Mouse (Mus musculus) G1E-ER4 (cell line): ENCODE measurements around the gene Atg4b. TPM values are rescaled to one million over a fixed set of nuclear protein-coding genes. Genes with fewer than 3 reads are reported as not detected.

Experiments used
- GATA1 ChIP-seq: IDR thresholded peaks from one replicate; pipeline ENCODE4 v1.8.0; 2012; ENCODE audit warnings: low read length, inconsistent platforms
- polyA plus RNA-seq: library from polyadenylated mRNA; stranded (reverse); fragments of >175 nt; gene quantifications from 2 replicates; pipeline ENCODE4 v1.2.3, GENCODE M21; 2012

Gene Atg4b
- polyA plus RNA-seq, 1 experiment = 14.7 TPM

DNA sequence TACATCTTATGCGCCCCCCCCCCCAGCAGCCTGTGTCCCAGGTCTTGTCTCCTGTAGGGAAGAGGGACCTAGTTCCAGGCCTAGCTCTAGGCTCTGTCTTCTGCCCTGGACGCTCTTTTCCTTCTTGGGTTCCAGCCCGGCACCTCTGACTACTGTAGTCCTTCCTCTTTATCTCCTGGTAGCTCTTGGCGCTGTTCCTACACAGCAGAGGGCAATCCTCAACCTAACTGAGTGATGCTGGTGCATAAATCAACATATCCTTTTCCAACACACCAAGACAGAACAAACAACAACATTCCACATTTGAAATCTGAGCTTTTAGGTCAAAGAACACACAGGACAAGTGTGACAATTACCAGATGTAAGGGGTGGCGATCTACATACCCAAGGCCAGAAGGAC, 5.1 kb upstream of the Atg4b start:
- no peak for TF ChIP-seq GATA1

DNA sequence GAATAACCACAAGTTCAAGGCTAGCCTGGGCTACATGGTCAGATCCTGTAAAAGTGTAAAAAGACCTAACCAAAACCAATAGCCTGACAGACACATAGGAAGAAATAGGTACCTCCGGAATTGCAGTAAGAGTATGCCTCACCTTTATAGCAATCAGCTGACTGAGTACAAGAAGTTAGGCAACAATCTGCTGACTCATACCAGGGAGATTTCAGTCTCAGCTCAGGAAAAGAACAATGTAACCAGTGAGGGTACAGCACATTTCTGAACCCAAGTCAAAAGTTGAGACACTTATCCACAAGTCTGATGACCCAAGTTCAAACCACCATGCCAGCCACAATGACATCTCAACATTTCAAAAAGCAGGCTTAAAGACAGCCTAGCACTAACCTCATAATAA, 2.8 kb upstream of the Atg4b start:
- no peak for TF ChIP-seq GATA1

DNA sequence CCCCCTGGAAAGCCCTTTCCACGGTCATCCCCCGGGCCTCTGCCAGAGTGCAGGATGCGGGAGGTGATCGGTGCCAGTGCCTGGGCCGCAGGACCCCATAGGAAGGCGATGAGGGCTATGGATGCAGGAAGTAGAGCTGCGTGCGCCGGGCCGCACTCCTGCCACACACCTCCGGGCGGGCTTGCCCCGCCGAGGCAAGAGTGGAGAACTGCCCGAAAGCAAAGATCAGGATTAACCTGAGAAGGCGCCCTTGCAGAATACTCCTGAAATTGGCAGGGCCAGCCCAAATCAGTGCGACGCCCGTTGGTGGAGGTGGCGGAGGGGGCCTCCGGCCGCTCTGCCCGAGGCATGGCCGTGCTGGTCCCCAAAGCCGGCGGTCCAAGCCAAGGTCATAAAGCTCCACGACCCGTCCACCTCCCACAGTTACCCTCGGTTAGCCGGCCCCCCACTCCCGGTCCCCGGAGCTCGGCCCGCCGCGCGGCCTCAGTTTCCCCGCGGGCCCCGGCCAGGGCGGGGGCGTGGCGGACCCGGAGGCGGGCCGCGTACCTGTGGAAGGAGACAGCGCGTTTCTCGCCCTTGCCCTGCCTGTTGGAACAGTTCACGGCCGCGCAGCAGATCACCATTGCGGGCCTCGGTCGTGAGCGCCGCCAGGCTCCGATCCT, 2.7 kb downstream of the Atg4b start:
- no peak for TF ChIP-seq GATA1

DNA sequence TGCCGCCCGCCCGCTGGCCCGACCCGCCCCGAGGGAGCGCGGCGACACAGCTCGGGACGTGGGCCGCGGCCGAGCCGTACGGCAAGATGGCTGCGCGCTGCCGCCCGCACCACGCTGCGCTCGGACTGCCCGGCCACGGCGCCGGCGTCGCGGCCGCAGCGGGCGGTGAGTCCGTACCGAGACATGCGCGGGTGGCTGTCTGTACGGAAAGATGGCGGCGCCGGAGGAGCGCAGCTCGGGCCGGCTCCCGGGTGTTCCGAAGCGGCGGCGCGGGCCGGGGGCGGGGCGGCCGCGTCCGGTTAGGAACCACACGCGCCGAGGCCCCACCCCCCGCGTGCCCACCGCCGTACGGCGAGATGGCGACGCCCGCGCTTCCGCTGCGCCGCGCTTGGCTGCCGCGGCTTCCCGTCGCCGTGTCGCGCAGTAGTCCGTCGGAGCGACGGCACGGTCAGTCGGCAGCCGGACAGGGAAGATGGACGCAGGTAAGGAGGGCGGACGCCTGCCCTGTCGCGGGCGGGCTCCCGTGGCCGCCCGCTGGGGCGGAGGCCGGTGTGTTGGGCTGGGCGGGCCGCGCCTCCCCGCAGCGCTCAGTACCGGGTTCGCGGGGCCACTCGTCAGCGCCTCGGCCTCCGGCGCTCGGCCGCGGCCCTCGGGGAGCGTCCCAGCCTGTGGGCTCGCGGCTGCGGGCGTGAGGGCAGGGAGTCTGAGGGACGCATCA, 3.4 kb downstream of the Atg4b start, which contains the start of gene Thap4:
Gene Thap4 (minus strand): TSS at position 292 of the 718 bp plus-strand sequence.
- no peak for TF ChIP-seq GATA1

DNA sequence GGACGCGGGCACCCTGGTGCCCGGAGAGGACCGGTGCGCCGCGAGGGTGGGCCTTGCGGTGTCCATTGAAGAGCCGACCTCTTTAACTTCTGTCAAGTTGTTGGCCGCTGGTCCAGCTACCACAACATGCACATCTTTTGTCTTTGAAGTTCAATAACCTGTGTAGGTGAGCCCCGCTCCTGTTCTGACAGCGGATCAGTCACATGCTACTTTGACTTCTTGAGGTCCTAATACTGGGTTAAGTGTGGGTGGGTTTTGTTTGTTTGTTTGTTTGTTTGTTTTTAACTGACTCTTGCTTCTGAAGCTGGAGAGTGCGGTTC, 4.0 kb downstream of the Atg4b start:
- no peak for TF ChIP-seq GATA1

DNA sequence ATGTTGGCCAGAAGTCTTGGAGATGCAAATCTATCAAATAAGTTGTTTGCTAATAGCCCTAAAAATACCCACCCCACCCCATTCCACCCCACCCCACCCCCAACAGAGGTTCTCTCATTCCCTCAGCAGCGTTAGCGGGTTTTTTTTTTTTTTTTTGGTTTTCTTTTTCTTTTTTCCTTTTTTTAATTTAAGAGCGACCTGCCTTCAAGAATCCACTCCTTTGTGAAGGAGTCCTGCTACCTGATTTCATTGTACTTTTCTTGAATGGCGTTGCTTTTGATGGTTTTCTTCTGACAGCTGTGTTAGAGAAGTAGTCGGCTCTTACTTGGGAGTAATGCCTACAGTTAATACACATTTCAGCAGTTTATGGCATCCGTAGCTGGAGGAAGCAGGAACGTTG, 4.3 kb downstream of the Atg4b start:
- TF ChIP-seq GATA1 = no peak

DNA sequence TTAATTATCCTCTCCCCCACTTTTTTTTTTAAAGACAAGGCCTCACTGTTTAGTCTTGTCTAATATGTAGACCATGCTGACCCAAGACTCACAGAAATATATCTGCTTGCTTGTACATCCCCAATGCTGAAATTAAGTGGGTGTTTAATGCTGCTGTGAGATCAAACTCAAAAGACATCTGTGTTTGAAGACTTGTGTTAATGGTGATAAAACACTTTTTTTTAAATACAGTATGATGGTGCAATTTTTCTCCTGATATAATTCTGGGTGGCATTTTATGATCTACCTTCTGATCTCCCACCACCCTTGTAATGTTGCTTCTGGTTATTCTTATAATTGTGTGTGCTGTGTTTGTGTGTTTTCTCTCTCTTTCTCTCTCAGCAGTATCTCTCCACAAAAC, 4.9 kb downstream of the Atg4b start:
- TF ChIP-seq GATA1 = peak; percentile 55

DNA sequence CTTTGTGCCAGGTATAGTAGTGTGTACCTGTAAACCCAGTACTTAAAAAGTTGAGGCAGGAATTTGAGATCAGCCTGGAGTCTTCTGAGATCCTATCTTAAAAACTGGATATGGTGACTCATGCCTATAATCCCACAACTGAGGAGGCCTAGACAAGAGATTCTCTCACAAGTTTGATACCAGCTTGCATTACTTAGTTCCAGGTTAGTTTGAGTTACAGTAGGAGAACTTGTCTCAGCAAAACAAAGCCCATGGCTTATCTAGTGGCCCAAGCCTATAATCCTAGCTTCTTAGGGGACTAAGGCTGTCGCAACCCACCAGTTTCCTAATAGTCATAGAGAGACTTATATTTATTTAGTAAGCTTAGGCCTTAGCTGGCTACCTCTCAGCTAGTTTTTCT, 8.8 kb downstream of the Atg4b start:
- no peak for TF ChIP-seq GATA1

DNA sequence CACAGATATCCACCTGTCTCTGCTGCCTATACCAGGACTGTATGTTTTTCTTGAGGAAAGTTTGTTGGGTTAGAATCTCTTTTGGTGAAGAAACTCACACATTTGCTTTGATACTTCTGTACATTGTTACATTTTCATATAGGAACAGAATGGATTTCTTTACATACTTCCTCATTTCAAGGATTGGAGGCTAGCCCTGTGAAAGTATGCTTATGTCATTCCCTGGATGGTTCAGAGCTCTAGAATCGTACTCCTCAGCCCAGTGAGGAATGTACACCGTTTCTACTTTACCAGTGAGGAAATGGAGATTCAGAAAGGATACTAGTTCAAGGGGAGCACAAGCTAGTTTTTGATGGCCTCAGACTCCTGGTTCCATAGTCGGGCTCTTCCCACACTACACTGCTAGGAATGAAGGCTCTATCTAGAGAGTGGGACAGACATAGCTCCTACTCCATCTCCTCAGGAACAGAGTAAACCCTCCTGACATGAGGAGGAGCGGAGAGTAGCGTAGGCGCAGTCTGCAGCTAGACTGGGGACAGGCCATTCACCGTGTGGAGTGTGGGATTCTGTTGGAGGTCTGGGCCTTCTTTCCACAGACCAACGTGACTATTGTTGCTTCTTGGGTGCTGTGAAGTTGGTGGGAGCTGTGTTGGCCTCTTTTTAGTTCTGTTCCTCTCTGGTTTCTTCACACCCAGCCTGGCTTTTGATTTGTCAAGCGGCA, 13.7 kb downstream of the Atg4b start:
- TF ChIP-seq GATA1 = no peak

DNA sequence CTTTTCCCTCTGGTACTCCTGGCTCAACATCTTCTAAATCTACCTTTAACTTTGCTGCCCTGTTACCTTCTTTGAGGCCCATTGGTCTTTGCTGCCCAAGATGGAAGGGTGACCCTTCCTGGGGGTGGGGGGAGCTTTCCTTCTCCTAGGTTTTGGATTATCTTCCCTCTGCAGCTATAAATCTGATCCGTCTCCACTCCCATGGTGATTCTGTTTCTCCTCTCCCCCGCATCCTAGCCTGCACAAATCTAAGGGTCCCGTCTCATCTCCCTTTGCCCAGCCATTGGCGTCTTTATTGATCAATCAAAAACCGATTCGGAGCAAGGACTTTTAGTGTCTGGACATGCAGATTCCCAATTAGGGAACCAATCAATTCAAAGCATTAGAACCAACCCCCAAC, 16.3 kb downstream of the Atg4b start:
- TF ChIP-seq GATA1 = no peak

DNA sequence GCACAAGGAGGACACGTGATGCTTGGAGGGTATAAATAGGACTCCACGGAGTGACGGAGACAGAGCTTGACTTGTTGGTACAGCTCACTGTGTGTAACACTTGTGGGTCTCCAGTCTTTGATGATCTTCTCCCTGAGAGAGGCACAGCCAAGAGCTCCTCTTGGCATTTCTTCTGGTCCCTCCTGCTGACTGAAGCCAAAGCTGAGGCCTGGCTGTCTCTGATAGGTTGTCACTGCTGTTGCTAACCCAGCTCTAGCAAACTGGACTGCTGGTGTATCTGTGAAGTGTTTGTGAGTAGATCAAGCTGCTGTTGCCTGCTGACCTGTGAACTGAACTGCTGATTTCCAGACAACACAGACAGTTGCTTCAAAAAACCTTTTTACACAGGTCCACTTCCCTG, 18.6 kb downstream of the Atg4b start:
- TF ChIP-seq GATA1 = no peak

DNA sequence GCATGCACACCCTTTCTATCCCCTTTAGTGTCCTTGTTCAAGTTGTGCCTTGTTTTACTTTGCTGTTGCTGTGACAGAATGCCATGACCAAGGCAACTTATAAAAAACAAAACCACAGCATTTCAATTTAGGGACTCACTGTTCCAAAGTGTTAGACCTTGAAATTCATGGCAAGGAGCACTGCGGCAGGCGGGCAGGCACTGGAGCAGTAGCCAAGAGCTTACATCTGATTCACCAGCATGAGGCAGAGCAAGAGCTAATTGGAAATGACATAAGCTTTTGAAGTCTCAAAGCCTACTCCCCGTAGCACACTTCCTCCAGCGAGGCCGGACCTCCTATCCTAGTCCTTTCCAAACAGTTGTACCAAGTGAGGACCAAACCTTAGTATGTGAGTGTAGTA, 25.4 kb downstream of the Atg4b start:
- no peak for TF ChIP-seq GATA1

DNA sequence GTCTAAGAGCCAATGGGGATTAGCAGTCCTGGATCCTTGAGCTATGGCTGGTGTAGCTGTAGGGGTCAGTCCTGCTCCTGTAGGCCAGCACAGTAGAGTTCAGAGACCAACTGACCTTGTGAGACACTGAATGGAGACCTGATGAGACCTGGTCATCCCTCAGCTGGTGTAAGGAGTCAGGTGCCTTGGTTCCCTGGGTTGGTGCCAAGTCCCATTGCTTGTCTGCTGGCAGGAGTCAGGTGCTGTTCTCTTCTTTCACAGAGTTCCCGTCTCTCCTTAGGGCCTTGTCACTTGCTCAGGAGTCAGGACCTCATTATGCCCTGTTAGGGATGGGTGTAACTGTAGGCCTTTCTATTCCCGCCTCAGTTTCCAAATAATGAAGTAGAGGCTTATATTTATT, 35.6 kb downstream of the Atg4b start:
- no peak for TF ChIP-seq GATA1

DNA sequence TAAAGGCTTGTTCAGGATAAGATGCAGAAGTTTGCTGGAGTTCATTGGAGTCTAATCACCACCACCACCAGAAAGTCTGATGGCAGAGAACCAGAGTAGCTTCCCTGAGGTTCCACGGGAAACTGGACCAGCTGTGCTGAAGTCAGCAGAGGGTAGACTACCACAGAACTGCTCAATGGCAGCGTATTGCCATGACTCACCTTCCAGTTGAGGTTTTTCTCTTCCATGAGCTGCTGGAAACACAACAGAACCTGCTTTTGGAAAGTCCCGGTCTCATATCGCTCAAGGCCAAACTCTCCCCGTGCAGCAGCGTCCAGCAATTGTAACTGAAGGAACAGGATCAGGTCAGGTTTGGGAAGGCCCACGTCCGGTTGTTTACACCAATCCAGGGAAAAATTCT, 43.2 kb downstream of the Atg4b start:
- no peak for TF ChIP-seq GATA1

DNA sequence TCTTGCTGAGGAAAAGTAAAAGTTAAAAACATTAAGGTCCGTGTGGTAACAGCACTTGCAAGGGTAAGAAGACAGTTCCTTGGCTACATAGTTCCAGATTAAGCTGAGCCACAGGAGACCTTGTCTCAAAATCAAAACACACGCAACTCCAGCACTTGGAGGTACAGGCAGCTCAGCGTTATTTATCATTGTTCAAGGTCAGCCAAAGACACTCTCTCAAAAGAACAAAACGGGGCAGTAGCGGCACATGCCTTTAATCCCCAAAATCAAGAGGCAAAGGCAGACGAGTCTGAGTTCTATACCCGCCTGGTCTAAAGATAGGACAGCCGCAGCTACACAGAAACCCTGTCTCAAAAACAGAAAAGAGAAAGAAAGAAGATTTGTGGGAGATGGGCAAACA, 44.6 kb downstream of the Atg4b start:
- no peak for TF ChIP-seq GATA1

DNA sequence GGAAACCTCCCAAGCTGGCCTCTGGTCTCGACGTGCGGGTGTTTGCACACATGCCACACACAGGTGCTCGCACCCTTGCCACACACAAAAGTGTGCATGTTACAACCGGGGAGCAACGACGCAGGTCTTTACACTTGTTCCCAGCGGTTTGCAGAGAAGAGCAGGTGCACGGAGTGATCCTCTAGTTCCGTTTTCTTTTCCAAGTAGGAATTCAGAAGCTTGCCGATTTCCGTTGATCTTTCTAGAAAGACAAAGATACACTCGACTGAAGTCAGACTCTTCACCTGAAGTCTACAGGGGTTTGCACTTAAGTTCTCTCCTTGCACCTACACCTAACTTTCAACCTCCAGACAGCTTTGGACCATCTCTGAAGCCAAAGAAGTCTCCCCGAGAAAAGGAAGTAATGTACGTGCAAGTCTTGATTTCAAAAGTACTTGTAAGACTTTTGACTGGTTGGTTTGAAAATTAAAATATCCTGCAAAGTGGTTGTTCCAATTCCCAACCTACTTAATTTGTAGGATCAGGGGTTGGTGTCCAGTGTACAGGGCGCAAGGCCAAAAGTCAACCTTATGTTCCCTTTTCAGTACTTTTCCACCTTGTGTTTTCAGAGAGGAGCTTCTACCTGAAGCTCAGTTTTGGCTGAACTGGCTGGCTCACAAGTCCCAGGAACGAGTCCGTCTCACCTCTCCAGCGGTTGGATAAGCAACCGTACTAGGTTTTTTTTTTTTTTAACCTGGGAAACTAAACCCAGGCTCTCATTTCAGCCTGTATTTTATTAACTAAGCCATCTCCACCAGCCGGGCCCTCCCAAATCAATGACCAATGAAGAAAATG, 49.6 kb downstream of the Atg4b start:
- TF ChIP-seq GATA1 = no peak
